Mouse (Mus musculus) C2C12 (cell line): ENCODE measurements around the gene Map3k11.

ENCODE experiments used
- CEBPB ChIP-seq: IDR thresholded peaks from one replicate; pipeline ENCODE4 v1.6.1; 2011; ENCODE audit warnings: low read depth, mild to moderate bottlenecking, control low read depth, moderate library complexity
- CTCF ChIP-seq: IDR thresholded peaks from one replicate; pipeline ENCODE4 v1.5.1; 2011; ENCODE audit not compliant: control insufficient read depth, insufficient read depth, insufficient read length
- MAX ChIP-seq: IDR thresholded peaks from one replicate; pipeline ENCODE4 v1.6.1; 2011; ENCODE audit warnings: mild to moderate bottlenecking, control low read depth

DNA sequence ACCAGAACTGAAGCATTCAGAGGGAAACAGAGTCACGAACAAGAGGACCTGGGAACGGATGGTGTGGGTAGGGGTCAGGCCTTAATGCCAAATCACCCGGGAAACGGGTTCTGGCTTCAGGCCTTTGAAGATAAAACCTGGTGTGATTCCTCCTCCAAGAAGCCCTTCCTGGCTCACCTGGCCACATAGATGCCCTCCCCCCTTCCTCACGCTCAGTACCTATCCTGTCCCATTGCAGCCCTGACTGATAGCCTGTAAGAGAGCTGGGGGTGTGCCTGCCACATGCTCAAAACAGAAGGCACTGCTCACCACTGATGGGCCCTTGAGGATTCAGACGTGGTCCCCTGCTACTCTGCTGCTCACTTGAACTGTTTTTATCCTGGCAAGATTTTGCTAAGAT, 5.3 kb downstream of the Map3k11 start:
- TF ChIP-seq CTCF = no peak
- no peak for TF ChIP-seq MAX
- no peak for TF ChIP-seq CEBPB
